Mouse (Mus musculus) kidney, postnatal 14 days (tissue): ENCODE results near the gene Tulp1.
"Not testable (repeated sequence)": the region's sequence is repeated elsewhere in the genome, so short reads cannot be mapped to it uniquely, and the experiment has no call there.

Experiments used
- DNase-seq: peaks from one replicate; pipeline ENCODE4 v3.0.0; 2022; ENCODE audit warnings: mixed read lengths

Tulp1 gene

GRCm38 (mm10) chr17:28335267-28335666 lies 29.8 kb downstream of the Tulp1 start:
- no peak for DNase-seq

- DNase-seq, result no peak
These were observed 32.0 kb downstream of the Tulp1 start for GRCm38 (mm10) chr17:28332915-28333546.

- no peak for DNase-seq
These were observed 32.7 kb downstream of the Tulp1 start for GRCm38 (mm10) chr17:28332113-28332914.

- DNase-seq, result no peak
These were observed 33.5 kb downstream of the Tulp1 start for GRCm38 (mm10) chr17:28331241-28332112.

GRCm38 (mm10) chr17:28330590-28330989 lies 34.4 kb downstream of the Tulp1 start:
- not testable (repeated sequence) for DNase-seq

GRCm38 (mm10) chr17:28330232-28330546 lies 34.8 kb downstream of the Tulp1 start:
- DNase-seq, result no peak

GRCm38 (mm10) chr17:28329503-28330231 lies 35.4 kb downstream of the Tulp1 start:
- DNase-seq, result no peak

- peak; percentile 43 for DNase-seq
These were observed 36.1 kb downstream of the Tulp1 start for GRCm38 (mm10) chr17:28328946-28329345.

- peak; percentile 98 for DNase-seq
These were observed 36.6 kb downstream of the Tulp1 start, which contains the start of gene Rpl10a for GRCm38 (mm10) chr17:28328366-28328928. Gene Rpl10a (plus strand): TSS chr17:28328471.

GRCm38 (mm10) chr17:28327673-28328325 lies 37.2 kb downstream of the Tulp1 start:
- DNase-seq, result peak; percentile 74

- no peak for DNase-seq
These were observed 38.1 kb downstream of the Tulp1 start for GRCm38 (mm10) chr17:28326951-28327350.

GRCm38 (mm10) chr17:28325751-28326150 lies 39.3 kb downstream of the Tulp1 start:
- no peak for DNase-seq

- DNase-seq, result not testable (repeated sequence)
These were observed 40.6 kb downstream of the Tulp1 start for GRCm38 (mm10) chr17:28324416-28324815.

GRCm38 (mm10) chr17:28323786-28324185 lies 41.2 kb downstream of the Tulp1 start:
- DNase-seq, result no peak

- no peak for DNase-seq
These were observed 43.3 kb downstream of the Tulp1 start for GRCm38 (mm10) chr17:28321700-28322099.

GRCm38 (mm10) chr17:28317725-28318124 lies 47.3 kb downstream of the Tulp1 start:
- DNase-seq, result no peak

GRCm38 (mm10) chr17:28317091-28317490 lies 47.9 kb downstream of the Tulp1 start:
- DNase-seq, result no peak

- DNase-seq, result no peak
These were observed 48.5 kb downstream of the Tulp1 start for GRCm38 (mm10) chr17:28316476-28316875.

- no peak for DNase-seq
These were observed 49.3 kb downstream of the Tulp1 start for GRCm38 (mm10) chr17:28315611-28316160.

- no peak for DNase-seq
These were observed 51.2 kb downstream of the Tulp1 start for GRCm38 (mm10) chr17:28313880-28314225.

- DNase-seq, result peak; percentile 99
These were observed 51.7 kb downstream of the Tulp1 start, which contains the start of gene Fance for GRCm38 (mm10) chr17:28313212-28313879. Gene Fance (plus strand): TSS chr17:28313519.
